Mouse (Mus musculus): ENCODE data around the gene Hsd17b2. TPM values are rescaled to one million over a fixed set of nuclear protein-coding genes. Genes with fewer than 3 reads are reported as not detected.
A peak's percentile ranks its signal among the peaks of the same experiment; 100 is the strongest.

The Hsd17b2 gene
- total and polyA plus RNA-seq, 2 experiments, result 259 to 380 TPM

DNA sequence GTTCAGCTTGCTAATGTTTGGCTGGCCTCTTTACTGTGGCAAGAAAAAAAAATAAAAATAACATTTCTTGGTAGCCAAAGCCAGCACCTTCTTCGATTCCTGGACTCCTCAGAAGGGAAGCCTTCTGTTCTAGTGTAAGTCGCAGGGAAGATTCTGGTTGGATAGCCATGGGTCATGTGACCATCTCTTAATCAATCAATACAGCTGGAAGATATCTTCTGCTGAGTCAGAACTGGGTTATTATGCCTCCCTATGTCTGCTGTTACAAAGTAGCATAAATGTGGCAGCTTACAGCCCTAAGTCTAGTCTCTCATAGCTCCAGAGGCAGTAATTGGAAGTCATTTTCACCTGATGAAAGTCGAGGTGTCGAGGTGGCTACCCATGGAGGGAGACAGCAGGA, 23.1 kb upstream of the Hsd17b2 start:
- WGBS, result 83% methylated on average over 4 of the region's 4 CpGs
- Histone ChIP-seq H3K79me2 (ENCODE audit: control insufficient read depth, insufficient read depth, low read length) (peaks cover 8% of the 10 kb centered on the region; the same call in 1 of the 2 replicates), H3K36me3 (ENCODE audit: control insufficient read depth, insufficient read depth, low read length) (no peaks in the 10 kb centered on the region), H3K27ac (replicated peaks; ENCODE audit: insufficient read depth, low read depth, low read length) (peak overlapping the region; percentile 46), H3K4me1 (ENCODE audit: control insufficient read depth, insufficient read depth, low read length) (peaks cover 17% of the 10 kb centered on the region), H3K4me3 (ENCODE audit: insufficient read depth, low read depth, low read length) (no peak overlapping the region), H3K9ac (ENCODE audit: low read depth, low read length) (no peak overlapping the region), H3K27me3 (ENCODE audit: control insufficient read depth, insufficient read depth, low read length) (no peaks in the 10 kb centered on the region)
- DNase-seq (ENCODE audit: extremely low read depth, low read depth, low spot score), result peak; percentile 62
- TF ChIP-seq CTCF (IDR thresholded peaks at IDR 0.05; ENCODE audit: low read depth, low read length), result no peak
- TF ChIP-seq POLR2A (IDR thresholded peaks at IDR 0.05; ENCODE audit: extremely low read depth, insufficient read depth, low read length), result no peak

DNA sequence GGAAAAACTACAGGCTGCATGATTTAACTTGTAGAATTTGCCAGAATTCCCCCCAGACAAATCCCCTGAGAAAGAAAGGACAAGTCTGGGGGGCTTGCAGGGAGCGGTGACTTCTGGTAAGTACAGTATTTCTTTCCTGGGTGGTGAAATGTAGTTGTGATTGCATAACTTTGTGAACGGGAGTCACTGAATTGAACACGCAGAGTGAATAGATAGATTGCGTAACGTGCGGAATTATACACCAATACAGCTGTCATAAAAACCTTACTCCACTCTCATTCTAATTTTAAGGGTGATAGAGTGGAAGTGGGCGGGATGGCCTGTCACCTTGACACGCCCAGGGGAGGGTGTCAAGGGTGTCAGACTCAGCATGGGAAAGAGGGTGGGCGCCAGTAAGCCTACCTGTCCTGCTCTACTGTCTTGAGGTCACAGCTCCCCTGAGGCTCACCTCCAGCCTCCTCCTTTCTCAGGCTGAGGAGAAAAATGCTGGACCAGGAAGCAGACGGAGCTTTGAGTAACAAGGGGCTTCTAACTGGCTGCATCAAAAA, 17.7 kb upstream of the Hsd17b2 start:
- no peaks in the 10 kb centered on the region for H3K79me2 ChIP-seq (ENCODE audit: control insufficient read depth, insufficient read depth, low read length)
- peak; percentile 87 for DNase-seq (ENCODE audit: extremely low read depth, low read depth, low spot score)
- TF ChIP-seq POLR2A (IDR thresholded peaks at IDR 0.05; ENCODE audit: extremely low read depth, insufficient read depth, low read length), result no peak
- no peak for TF ChIP-seq CTCF (IDR thresholded peaks at IDR 0.05; ENCODE audit: low read depth, low read length)
- no peaks in the 10 kb centered on the region for H3K27me3 ChIP-seq (ENCODE audit: control insufficient read depth, insufficient read depth, low read length)
- H3K4me1 ChIP-seq (ENCODE audit: control insufficient read depth, insufficient read depth, low read length), result peaks cover 4% of the 10 kb centered on the region
- H3K4me3 ChIP-seq (ENCODE audit: insufficient read depth, low read depth, low read length), result no peak overlapping the region
- H3K36me3 ChIP-seq (ENCODE audit: control insufficient read depth, insufficient read depth, low read length), result no peaks in the 10 kb centered on the region
- no peak overlapping the region for H3K9ac ChIP-seq (ENCODE audit: low read depth, low read length)
- H3K27ac ChIP-seq (replicated peaks; ENCODE audit: insufficient read depth, low read depth, low read length), result peak overlapping the region; percentile 57; the same call in 1 of the 2 replicates
- 50% methylated on average over 10 of the region's 10 CpGs for WGBS

GRCm38 (mm10) chr8:117684504-117684903, 17.2 kb upstream of the Hsd17b2 start:
- H3K27ac ChIP-seq (replicated peaks; ENCODE audit: insufficient read depth, low read depth, low read length), result no peak overlapping the region
- H3K4me1 ChIP-seq (ENCODE audit: control insufficient read depth, insufficient read depth, low read length), result peaks cover 4% of the 10 kb centered on the region
- WGBS, result 75% methylated on average over 11 of the region's 11 CpGs
- no peaks in the 10 kb centered on the region for H3K79me2 ChIP-seq (ENCODE audit: control insufficient read depth, insufficient read depth, low read length)
- no peak for DNase-seq (ENCODE audit: extremely low read depth, low read depth, low spot score)
- no peaks in the 10 kb centered on the region for H3K36me3 ChIP-seq (ENCODE audit: control insufficient read depth, insufficient read depth, low read length)
- H3K4me3 ChIP-seq (ENCODE audit: insufficient read depth, low read depth, low read length), result no peak overlapping the region
- no peaks in the 10 kb centered on the region for H3K27me3 ChIP-seq (ENCODE audit: control insufficient read depth, insufficient read depth, low read length)
- no peak for TF ChIP-seq CTCF (IDR thresholded peaks at IDR 0.05; ENCODE audit: low read depth, low read length)
- TF ChIP-seq POLR2A (IDR thresholded peaks at IDR 0.05; ENCODE audit: extremely low read depth, insufficient read depth, low read length), result no peak
- H3K9ac ChIP-seq (ENCODE audit: low read depth, low read length), result no peak overlapping the region

DNA sequence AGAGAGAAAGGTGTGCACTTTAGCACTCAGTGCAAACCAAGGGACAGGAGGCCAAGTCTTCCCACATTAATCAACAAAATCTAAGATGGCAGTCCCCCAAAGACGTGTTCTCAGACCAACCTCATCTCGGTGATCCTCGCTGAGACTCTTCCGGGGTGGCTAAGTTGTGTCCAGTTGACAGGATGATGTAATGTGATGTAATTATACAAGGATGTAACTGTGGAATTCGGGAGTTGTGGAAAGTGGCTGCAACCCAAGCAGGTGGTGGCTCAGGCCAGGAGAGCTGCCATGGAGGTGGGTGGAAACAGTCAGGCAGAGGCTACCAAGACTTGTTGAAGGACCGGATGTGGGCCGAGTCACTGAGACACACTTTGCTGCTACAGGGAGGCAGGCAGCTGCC, 13.8 kb upstream of the Hsd17b2 start:
- no peaks in the 10 kb centered on the region for H3K27me3 ChIP-seq (ENCODE audit: control insufficient read depth, insufficient read depth, low read length)
- H3K4me3 ChIP-seq (ENCODE audit: insufficient read depth, low read depth, low read length), result no peak overlapping the region
- H3K4me1 ChIP-seq (ENCODE audit: control insufficient read depth, insufficient read depth, low read length), result peaks cover 8% of the 10 kb centered on the region
- H3K9ac ChIP-seq (ENCODE audit: low read depth, low read length), result no peak overlapping the region
- H3K36me3 ChIP-seq (ENCODE audit: control insufficient read depth, insufficient read depth, low read length), result no peaks in the 10 kb centered on the region
- no peak for DNase-seq (ENCODE audit: extremely low read depth, low read depth, low spot score)
- TF ChIP-seq POLR2A (IDR thresholded peaks at IDR 0.05; ENCODE audit: extremely low read depth, insufficient read depth, low read length) (no peak), CTCF (IDR thresholded peaks at IDR 0.05; ENCODE audit: low read depth, low read length) (no peak)
- WGBS, result 63% methylated on average over 7 of the region's 7 CpGs
- no peaks in the 10 kb centered on the region; the same call in 1 of the 2 replicates for H3K79me2 ChIP-seq (ENCODE audit: control insufficient read depth, insufficient read depth, low read length)
- H3K27ac ChIP-seq (replicated peaks; ENCODE audit: insufficient read depth, low read depth, low read length), result no peak overlapping the region

- H3K4me3 ChIP-seq (ENCODE audit: insufficient read depth, low read depth, low read length), result no peak overlapping the region
- H3K27ac ChIP-seq (replicated peaks; ENCODE audit: insufficient read depth, low read depth, low read length), result peak overlapping the region; percentile 22; the same call in 1 of the 2 replicates
- H3K36me3 ChIP-seq (ENCODE audit: control insufficient read depth, insufficient read depth, low read length), result no peaks in the 10 kb centered on the region
- H3K4me1 ChIP-seq (ENCODE audit: control insufficient read depth, insufficient read depth, low read length), result peaks cover 10% of the 10 kb centered on the region
- H3K79me2 ChIP-seq (ENCODE audit: control insufficient read depth, insufficient read depth, low read length), result no peaks in the 10 kb centered on the region; the same call in 1 of the 2 replicates
- DNase-seq (ENCODE audit: extremely low read depth, low read depth, low spot score), result peak; percentile 70
- no peaks in the 10 kb centered on the region for H3K27me3 ChIP-seq (ENCODE audit: control insufficient read depth, insufficient read depth, low read length)
- WGBS, result 45% methylated on average over 4 of the region's 4 CpGs
- H3K9ac ChIP-seq (ENCODE audit: low read depth, low read length), result no peak overlapping the region
- TF ChIP-seq POLR2A (IDR thresholded peaks at IDR 0.05; ENCODE audit: extremely low read depth, insufficient read depth, low read length) (no peak), CTCF (IDR thresholded peaks at IDR 0.05; ENCODE audit: low read depth, low read length) (no peak)
These were observed 9.6 kb upstream of the Hsd17b2 start for GRCm38 (mm10) chr8:117692131-117692530.

DNA sequence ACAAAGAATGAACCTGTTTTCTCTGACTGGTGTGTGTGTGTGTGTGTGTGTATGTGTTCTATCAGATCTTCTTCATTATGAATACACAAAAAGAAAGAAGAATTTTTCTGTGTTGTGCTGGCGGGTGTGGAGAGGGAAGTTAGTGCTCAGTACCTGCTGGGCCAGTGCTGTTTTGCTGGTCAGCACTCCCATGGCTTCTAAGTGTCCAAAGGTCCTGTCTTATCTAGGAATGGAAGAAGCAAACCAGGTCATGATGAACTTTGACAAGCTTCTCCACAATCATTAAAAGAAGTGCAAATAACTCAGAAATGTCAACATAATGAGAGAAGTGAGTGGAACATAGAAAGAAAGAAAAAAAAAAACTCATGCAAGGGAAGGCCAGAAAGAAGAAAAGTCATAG, 6.1 kb upstream of the Hsd17b2 start:
- peak overlapping the region; percentile 97 for H3K27ac ChIP-seq (replicated peaks; ENCODE audit: insufficient read depth, low read depth, low read length)

More for the DNA sequence above, 6.1 kb upstream of the Hsd17b2 start:
- H3K79me2 ChIP-seq (ENCODE audit: control insufficient read depth, insufficient read depth, low read length), result no peaks in the 10 kb centered on the region; the same call in 1 of the 2 replicates
- peak overlapping the region; percentile 40; the same call in 1 of the 2 replicates for H3K9ac ChIP-seq (ENCODE audit: low read depth, low read length)
- DNase-seq (ENCODE audit: extremely low read depth, low read depth, low spot score), result peak; percentile 98
- H3K4me1 ChIP-seq (ENCODE audit: control insufficient read depth, insufficient read depth, low read length), result peaks cover 13% of the 10 kb centered on the region
- whole genome bisulfite sequencing, result 9% methylated on average over 1 of the region's 1 CpGs
- TF ChIP-seq POLR2A (IDR thresholded peaks at IDR 0.05; ENCODE audit: extremely low read depth, insufficient read depth, low read length) (no peak), CTCF (IDR thresholded peaks at IDR 0.05; ENCODE audit: low read depth, low read length) (no peak)
- H3K27me3 ChIP-seq (ENCODE audit: control insufficient read depth, insufficient read depth, low read length), result no peaks in the 10 kb centered on the region
- no peak overlapping the region for H3K4me3 ChIP-seq (ENCODE audit: insufficient read depth, low read depth, low read length)
- no peaks in the 10 kb centered on the region for H3K36me3 ChIP-seq (ENCODE audit: control insufficient read depth, insufficient read depth, low read length)

All from liver, adult 2 months (tissue).